Mouse (Mus musculus): ENCODE measurements around the gene Pced1b. TPM values are rescaled to one million over a fixed set of nuclear protein-coding genes. Genes with fewer than 3 reads are reported as not detected.

Gene Pced1b
- total RNA-seq, 2 experiments from 2014 or later: 12.3 to 32.8 TPM

DNA sequence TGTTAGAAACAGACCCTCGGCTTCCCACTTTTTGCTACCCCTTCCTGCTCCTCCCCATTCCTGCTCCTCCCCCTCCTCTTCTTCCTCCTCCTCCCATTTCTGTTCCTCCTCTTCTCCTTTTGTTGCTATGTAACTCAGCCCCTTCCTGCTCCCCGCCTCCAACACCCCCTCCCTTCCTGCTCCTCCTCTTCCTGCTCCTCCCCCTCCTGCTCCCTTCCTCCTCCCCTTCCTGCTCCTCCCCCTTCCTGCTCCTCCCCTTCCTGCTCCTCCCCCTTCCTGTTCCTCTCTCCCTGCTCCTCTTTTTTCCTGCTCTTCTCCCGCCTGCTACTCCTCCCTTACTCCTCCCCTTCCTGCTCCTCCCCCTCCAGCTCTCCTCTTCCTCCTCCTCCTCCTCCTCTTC lies 8.9 kb downstream of the Pced1b start:
- ATAC-seq (replicated peaks; ENCODE audit: poor library complexity, severe bottlenecking): peak; percentile 30

- ATAC-seq (replicated peaks; ENCODE audit: poor library complexity, severe bottlenecking): no peak
Observed at GRCm38 (mm10) chr15:97256411-97256810, 9.5 kb downstream of the Pced1b start.

DNA sequence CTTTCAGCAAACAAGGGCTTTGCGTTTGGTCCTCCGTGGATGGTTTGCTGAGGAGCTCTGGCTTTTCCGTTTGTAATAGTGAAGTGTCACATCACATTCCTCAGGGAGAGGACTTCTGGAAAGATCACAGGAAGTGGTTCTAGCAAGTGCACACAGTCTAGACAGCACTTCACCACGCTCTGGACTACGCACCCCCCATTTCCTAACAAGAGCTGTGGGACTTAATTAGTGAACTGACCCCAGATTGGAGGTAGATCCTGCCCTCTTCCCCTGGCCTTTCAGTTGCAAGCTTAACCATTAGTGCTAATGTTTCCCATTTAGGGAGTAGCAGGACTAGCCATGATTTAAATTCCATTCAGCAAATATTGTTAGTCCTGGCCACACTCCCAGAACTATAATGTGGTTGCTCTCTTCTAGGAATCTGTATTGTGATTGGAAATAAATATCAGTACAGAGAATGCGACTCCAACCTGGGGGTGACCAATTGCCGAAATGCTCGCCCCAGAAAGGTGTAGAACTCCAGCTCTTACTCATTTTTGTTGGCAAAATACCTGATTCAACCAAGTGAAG lies 10.4 kb downstream of the Pced1b start:
- ATAC-seq (replicated peaks; ENCODE audit: poor library complexity, severe bottlenecking): no peak

DNA sequence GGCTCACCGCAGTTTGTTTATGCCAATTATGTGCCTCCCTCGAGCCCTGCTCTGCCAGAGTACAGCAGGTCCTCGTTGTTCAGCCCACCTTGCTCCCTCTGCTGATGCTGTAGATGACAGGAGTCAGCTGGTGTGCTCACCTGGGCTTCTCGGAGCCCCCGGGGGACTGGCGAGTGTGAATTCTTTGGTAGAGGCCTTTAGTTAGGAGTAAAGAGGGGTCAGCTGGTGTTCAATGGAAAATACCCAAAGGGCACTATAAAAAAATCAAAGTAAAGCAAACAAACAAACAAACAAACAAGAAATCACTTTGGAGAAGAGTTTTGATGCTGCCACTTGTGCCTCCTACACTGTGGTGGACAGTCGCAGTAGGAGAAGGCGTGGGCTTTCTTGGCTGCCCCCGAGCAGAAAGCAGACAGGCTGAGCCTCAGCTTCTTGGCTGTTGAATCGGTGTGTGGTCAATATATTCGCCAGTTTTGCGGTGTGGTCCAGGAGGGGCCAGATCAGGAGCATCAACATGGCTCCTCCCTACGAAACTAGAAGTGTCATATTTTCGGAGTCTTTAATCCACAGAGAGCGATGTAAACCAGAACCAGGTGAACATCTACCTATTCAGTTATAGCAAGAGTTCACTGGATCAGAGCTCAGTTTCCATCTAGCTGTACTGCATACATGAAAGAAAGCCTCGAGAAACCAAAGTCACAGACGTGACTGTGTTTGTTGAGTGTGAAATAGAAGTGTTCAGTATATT lies 11.8 kb downstream of the Pced1b start:
- no peak for ATAC-seq (replicated peaks; ENCODE audit: poor library complexity, severe bottlenecking)

GRCm38 (mm10) chr15:97259300-97259699 lies 12.4 kb downstream of the Pced1b start:
- ATAC-seq (replicated peaks; ENCODE audit: poor library complexity, severe bottlenecking): no peak

GRCm38 (mm10) chr15:97259968-97260597 lies 13.2 kb downstream of the Pced1b start:
- peak; percentile 17 for ATAC-seq (replicated peaks; ENCODE audit: poor library complexity, severe bottlenecking)

DNA sequence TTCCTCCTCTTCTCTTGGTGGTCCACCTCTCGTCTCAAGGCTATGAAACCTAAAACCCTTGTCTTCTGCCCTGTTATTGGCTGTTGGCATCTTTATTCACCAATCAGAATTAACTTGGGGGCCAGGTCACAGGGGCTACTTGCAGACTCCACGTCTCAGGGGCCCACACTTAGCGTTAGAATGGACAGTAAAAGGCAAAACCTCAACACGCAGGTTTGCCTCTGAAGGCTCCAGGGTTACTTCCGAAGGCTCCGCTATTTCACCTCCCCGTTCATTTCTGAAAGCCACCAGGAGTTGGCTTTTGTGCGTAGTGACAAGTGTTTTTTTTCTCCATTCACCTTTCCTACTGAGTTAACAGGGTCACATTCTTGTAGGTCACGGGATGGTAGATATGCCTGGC lies 15.3 kb downstream of the Pced1b start:
- ATAC-seq (replicated peaks; ENCODE audit: poor library complexity, severe bottlenecking): no peak

DNA sequence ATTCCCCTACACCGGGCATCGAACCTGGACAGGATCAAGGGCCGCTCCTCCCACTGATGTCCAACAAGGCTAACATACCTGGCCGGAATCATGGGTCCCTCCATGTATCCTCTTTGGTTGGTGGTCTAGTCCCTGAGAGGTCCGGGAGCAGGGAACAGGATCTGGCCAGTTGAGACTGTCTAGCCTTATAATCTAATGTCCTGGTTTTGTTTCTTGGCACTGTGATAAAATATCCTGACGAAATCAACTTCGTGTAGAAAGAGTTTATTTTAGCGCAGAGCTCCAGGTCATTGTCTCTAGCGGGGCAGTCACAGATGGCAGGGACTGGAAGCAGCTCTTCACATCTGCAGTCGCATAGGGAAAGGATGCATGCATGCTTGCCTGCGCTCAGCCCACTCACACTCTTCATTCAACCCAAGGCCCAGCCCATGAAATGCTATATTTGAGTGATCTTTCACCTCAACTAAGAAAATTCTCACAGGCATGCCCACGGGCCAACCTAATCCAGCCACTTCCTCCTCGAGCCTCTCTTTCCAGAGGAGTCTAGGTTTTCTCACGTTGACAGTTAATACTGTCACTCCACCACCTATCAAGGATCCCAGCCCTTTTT lies 19.4 kb downstream of the Pced1b start:
- no peak for ATAC-seq (replicated peaks; ENCODE audit: poor library complexity, severe bottlenecking)

DNA sequence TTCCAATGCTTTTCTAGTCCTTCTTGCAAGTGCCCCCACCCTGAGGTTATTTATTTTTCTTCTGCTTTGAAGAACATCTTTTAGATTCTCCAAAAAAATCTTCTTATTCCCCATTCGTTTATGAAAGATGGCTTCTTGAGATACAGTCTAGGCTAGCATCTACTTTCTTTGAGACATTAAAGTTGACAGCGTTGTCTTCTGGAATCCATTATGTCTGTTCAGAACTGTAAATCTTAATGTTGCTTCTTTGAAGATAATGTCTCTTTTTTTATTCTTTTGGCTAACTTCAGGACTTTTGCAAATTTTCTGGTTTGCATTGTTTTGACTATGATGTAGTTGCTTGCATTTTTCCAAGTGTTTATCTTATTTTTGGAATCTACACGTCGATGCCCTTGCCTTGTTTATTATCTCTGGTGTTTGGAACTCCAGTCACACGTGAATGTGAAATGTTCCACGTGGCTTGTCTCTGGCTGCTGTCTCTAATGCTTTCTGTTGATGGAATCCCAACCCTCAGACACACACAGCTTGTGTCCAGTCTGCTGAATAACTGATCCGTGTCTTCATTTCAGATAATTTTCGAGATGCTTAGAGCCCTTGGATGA lies 20.3 kb downstream of the Pced1b start:
- ATAC-seq (replicated peaks; ENCODE audit: poor library complexity, severe bottlenecking): no peak

- no peak for ATAC-seq (replicated peaks; ENCODE audit: poor library complexity, severe bottlenecking)
Observed at GRCm38 (mm10) chr15:97271985-97272697, 25.2 kb downstream of the Pced1b start.

GRCm38 (mm10) chr15:97272831-97273230 lies 25.9 kb downstream of the Pced1b start:
- no peak for ATAC-seq (replicated peaks; ENCODE audit: poor library complexity, severe bottlenecking)

GRCm38 (mm10) chr15:97275626-97276395 lies 28.9 kb downstream of the Pced1b start:
- no peak for ATAC-seq (replicated peaks; ENCODE audit: poor library complexity, severe bottlenecking)

- ATAC-seq (replicated peaks; ENCODE audit: poor library complexity, severe bottlenecking): no peak
Observed at GRCm38 (mm10) chr15:97276660-97277153, 29.8 kb downstream of the Pced1b start.

GRCm38 (mm10) chr15:97277328-97277727 lies 30.4 kb downstream of the Pced1b start:
- no peak for ATAC-seq (replicated peaks; ENCODE audit: poor library complexity, severe bottlenecking)

GRCm38 (mm10) chr15:97278340-97278948 lies 31.5 kb downstream of the Pced1b start:
- ATAC-seq (replicated peaks; ENCODE audit: poor library complexity, severe bottlenecking): no peak

GRCm38 (mm10) chr15:97280131-97280530 lies 33.2 kb downstream of the Pced1b start:
- ATAC-seq (replicated peaks; ENCODE audit: poor library complexity, severe bottlenecking): no peak

GRCm38 (mm10) chr15:97280776-97281175 lies 33.9 kb downstream of the Pced1b start:
- no peak for ATAC-seq (replicated peaks; ENCODE audit: poor library complexity, severe bottlenecking)

- ATAC-seq (replicated peaks; ENCODE audit: poor library complexity, severe bottlenecking): no peak
Observed at GRCm38 (mm10) chr15:97281712-97282571, 35.0 kb downstream of the Pced1b start.
